Mouse (Mus musculus) cerebellum, postnatal 14 days (tissue): Measurements from ENCODE around the gene Lama2.

Experiments used
- DNase-seq, 2 experiments: peaks; one replicate each; pipeline ENCODE4 v3.0.0; 2021; ENCODE audit warnings: mixed read lengths in 2 of 2

The Lama2 gene

DNA sequence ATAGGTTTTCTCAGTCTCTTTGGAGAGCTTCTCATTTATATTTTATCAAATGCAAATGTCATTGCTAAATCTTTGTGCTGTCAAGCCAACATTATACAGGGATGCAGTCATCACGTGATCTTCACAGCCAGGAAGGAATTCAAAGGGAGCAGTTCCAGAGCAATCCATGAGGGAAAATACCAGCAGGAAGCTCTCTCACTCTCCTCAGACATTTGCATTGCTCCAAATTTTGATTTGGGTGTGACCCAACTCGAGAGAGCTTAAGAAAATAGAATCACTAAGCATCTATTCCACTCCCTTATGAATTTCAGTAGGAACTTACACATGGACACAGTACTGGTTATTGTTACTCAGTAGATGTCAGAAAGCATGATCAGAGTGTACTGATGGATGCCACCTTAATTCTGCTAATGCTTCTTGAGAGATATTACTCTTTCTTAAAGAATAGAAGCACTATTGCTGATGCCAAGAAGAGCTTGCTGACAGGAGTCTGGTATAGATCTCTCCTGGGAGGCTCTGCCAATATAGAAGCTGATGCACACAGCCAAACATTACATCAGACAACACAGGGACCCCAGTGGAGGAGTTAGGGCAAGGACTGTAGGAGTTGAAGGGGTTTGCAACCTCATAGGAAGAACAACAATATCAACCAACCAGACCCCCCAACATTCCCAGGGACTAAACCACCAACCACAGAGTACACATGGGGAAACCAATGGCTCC is 236.5 kb downstream of the Lama2 start:
- DNase-seq, result no peak

DNA sequence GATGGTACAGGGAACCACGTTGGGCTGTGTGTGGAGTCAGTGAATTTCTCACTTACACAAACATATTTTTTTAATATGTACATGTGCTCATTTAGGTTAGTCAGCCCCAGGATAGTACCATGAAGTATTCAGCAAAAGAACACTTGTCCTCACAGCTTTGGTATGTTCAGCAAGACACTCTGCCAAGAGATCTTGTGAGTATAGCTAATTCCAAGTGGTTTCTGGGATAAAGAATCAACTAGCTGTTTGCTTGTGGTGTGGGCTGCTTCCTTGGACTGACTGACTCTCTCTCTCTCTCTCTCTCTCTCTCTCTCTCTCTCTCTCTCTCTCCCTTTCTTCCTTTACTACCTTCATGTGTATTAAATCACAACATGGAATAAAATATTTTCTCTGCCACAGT is 241.3 kb downstream of the Lama2 start:
- DNase-seq, result no peak

- no peak for DNase-seq
Observed at GRCm38 (mm10) chr10:27344278-27344677, 275.3 kb downstream of the Lama2 start.

- no peak for DNase-seq
Observed at GRCm38 (mm10) chr10:27322410-27322990, 297.1 kb downstream of the Lama2 start.

GRCm38 (mm10) chr10:27307444-27307843 is 312.1 kb downstream of the Lama2 start:
- no peak for DNase-seq

GRCm38 (mm10) chr10:27305301-27305700 is 314.3 kb downstream of the Lama2 start:
- DNase-seq, result no peak

GRCm38 (mm10) chr10:27285098-27285860 is 334.3 kb downstream of the Lama2 start:
- DNase-seq, result no peak

GRCm38 (mm10) chr10:27267432-27267831 is 352.1 kb downstream of the Lama2 start:
- no peak for DNase-seq

GRCm38 (mm10) chr10:27265812-27266211 is 353.7 kb downstream of the Lama2 start:
- no peak for DNase-seq

DNA sequence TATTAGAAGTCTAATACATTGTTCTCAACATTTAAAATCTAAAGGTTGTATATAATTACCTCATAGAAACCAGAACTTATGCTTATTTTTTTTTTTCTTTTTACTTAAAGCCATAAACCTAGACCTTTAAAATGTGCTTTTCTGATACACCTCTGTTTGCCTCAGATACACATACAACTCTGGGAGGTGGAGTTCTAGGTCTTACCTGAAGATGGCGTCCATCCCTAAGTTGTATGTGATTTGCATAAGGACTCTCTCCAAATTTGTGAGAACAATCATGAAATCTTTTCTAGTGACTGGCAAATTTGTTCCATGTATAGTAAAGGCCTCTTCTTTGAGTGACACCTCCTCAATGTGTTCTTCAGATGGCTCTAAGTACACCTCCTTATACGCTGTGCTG is 354.8 kb downstream of the Lama2 start:
- DNase-seq, result no peak

DNA sequence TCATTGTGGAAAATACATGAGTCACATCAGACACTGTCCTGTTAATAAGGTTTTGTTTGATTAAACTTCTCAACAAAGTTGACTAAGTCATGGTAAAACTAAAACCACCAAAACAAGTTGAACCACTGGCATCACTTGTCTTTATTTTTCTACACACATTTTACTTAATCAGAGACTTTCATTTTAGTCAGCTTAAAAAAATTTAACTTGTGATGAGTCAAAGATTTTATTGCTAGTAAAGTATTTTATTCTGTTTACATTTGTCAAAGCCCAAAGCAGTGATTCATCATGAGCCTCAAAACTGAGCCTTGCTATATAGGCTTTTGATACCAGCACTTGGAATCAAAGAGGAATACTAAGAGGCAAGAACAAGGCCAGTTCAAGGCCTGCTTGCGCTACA is 369.8 kb downstream of the Lama2 start:
- no peak for DNase-seq

GRCm38 (mm10) chr10:27234755-27235154 is 384.8 kb downstream of the Lama2 start:
- peak in 1 of 2 experiments; percentile 4 for DNase-seq

GRCm38 (mm10) chr10:27233577-27233976 is 386.0 kb downstream of the Lama2 start:
- no peak for DNase-seq

DNA sequence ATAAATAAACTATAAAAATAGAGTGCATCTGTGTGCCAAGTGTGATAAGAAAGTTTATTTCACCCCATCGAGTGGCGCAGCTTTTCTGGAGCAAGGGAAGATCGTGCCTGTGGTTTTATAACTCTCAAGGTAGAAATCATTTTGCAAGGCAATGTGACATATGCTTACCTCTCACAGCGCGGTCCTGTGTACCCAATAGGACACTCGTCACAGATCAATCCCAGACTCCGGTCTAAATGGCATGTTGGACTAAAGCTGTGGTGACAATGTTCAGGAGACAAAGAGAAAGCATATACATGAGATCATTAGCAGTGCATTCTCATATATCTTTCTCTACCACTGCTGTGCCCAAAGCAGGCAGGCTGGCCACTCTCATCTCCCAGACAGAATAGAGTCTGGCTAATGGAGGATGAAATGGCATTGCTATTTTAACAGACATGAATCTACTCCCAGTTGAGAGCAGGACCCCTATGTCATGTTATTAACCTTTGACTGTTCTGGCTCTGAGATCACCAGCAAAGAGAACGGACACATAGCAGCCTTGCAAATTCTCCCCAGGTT is 395.7 kb downstream of the Lama2 start:
- DNase-seq, result no peak

- DNase-seq, result peak; percentile 46 to 67
Observed at GRCm38 (mm10) chr10:27222639-27223315, 396.8 kb downstream of the Lama2 start.

- no peak for DNase-seq
Observed at GRCm38 (mm10) chr10:27219698-27220097, 399.9 kb downstream of the Lama2 start.

GRCm38 (mm10) chr10:27207320-27207719 is 412.2 kb downstream of the Lama2 start:
- DNase-seq, result no peak

- no peak for DNase-seq
Observed at GRCm38 (mm10) chr10:27198443-27198842, 421.1 kb downstream of the Lama2 start.

DNA sequence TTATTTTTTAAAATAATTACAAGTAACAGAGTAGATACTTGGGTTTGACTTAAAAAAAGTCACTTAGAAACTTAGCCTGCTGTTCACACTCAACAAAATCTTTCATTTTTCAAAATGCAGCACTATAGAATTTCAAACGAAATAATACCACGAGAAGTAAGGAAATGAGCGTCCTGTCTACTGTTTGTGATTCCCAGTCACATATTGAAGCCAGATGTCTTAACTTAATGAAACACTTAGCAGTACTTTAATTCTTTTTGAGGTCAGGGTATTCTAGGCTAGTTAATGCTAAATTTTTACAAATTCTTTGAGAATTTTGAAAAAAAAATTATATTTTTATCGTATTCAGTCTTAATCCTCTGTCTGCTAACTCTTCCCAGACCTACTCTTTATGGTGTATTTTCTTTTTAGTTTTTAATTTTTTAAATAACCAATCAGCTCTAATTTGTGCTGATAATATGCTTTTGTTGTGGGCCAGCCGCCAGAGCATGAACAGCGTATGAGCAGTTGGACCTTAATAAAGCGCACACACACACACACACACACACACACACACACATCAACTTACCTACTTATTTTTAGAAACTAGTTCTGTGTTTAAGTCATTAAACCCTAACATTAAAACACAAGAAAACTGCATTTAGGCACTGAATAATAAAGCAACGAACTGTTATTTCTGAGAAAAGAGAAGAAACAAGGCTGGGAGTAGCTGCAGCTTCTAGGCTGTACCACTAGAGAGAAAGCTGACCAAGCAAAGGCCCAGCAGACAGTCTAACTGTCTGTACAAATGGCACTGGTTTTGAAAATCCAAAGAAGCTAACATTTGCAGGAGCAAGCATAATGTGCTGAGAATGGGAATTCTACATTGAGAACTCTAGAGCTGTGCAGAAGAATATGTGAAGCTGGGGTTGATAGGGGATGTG is 425.3 kb downstream of the Lama2 start:
- no peak for DNase-seq

GRCm38 (mm10) chr10:27188630-27189365 is 430.8 kb downstream of the Lama2 start:
- DNase-seq, result peak; percentile 81 to 84

GRCm38 (mm10) chr10:27184185-27184584 is 435.4 kb downstream of the Lama2 start:
- no peak for DNase-seq
